Comparison of ENCODE assay signal across 23 mouse cellular contexts in the genomic region with DNA sequence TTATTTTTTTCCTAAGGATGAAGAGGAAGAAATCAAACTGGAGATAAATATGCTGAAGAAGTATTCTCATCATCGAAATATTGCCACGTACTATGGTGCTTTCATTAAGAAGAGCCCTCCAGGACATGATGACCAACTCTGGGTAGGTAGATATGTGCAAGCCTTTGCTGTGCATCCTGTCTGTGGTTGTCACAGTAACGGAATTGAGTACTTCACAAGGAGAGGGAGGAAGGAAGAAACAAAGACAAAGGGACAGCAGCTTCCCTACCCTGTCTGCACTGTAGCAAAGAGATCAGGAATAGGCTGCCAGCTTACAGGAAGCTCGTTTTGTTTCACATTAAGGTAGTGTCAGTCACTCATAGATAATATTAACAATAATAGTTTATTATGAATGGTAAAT.
"Had no signal": no experiment of that assay in that cellular context is flagged by ENCODE, and none has a peak within 500 bp of the region (broad histone marks: within the 10 kb centered on the region; RNA-seq: fewer than 3 reads in every experiment).

No protein-coding gene starts in this region.

- ATAC-seq: liver, postnatal 0 days had no signal

- H3K27me3 ChIP-seq: kidney, embryonic 15.5 days; limb, embryonic 12.5 days; limb, embryonic 15.5 days; lung, embryonic 15.5 days had no signal

- H3K27ac ChIP-seq: kidney, embryonic 15.5 days; limb, embryonic 12.5 days; limb, embryonic 15.5 days; liver, embryonic 14.5 days; lung, embryonic 15.5 days; stomach, postnatal 0 days had no signal

- H3K9ac ChIP-seq: kidney, embryonic 15.5 days; limb, embryonic 12.5 days; limb, embryonic 15.5 days; liver, embryonic 14.5 days; liver, postnatal 0 days; lung, embryonic 15.5 days had no signal

- H3K4me3 ChIP-seq: kidney, embryonic 15.5 days; limb, embryonic 12.5 days; limb, embryonic 15.5 days; lung, embryonic 15.5 days; myocyte had no signal

- H3K4me1 ChIP-seq: limb, embryonic 12.5 days had no signal

- DNase-seq: kidney, adult 11 months; kidney, adult 8-10 months; kidney, postnatal 10 days; kidney, postnatal 36 days; left cerebral cortex, postnatal 4 days; liver, postnatal 0 days; lung, postnatal 36 days; midbrain, embryonic 14.5 days; right cerebral cortex, adult 18-20 months; right cerebral cortex, postnatal 14 days; right cerebral cortex, postnatal 4 days; thymus, adult 2 months; thymus, postnatal 14 days; thymus, postnatal 4 days had no signal

- H3K9me3 ChIP-seq: kidney, embryonic 15.5 days; limb, embryonic 12.5 days; limb, embryonic 15.5 days; lung, embryonic 15.5 days had no signal

- H3K4me2 ChIP-seq: kidney, embryonic 15.5 days; limb, embryonic 12.5 days; limb, embryonic 15.5 days; liver, embryonic 11.5 days; lung, embryonic 15.5 days; midbrain, embryonic 11.5 days had no signal
